Mouse (Mus musculus): ENCODE data around the gene Endov. TPM values are rescaled to one million over a fixed set of nuclear protein-coding genes. Genes with fewer than 3 reads are reported as not detected.

The Endov gene
- polyA plus RNA-seq (2012; rRNA removed), result 4.1 and 4.8 TPM in 2 replicates

GRCm38 (mm10) chr11:119490861-119491689, at the start of gene Endov:
TSS of gene Endov (plus strand) at chr11:119491347.

GRCm38 (mm10) chr11:119547183-119547921, 56.2 kb downstream of the Endov start, which contains the start of gene Nptx1:
TSS of gene Nptx1 (minus strand) at chr11:119547753.

Other genes starting within 250 kb of the Endov start
- gene Gaa, start 223.5 kb upstream of the Endov start, polyA plus RNA-seq (2012; rRNA removed), result 12.8 and 14.2 TPM in 2 replicates
- gene Eif4a3, start 191.3 kb upstream of the Endov start, polyA plus RNA-seq (2012; rRNA removed), result 102 and 104 TPM in 2 replicates
- 0.18 and 0.22 TPM in 2 replicates for gene Card14, start 183.6 kb upstream of the Endov start, polyA plus RNA-seq (2012; rRNA removed)
- gene Sgsh, start 135.8 kb upstream of the Endov start, polyA plus RNA-seq (2012; rRNA removed), result 0.94 and 1.1 TPM in 2 replicates
- 0.88 and 1.4 TPM in 2 replicates for gene Slc26a11, start 135.8 kb upstream of the Endov start, polyA plus RNA-seq (2012; rRNA removed)
- gene Rnf213, start 98.2 kb upstream of the Endov start, polyA plus RNA-seq (2012; rRNA removed), result 8.1 and 13.4 TPM in 2 replicates
- gene Nptx1, start 56.4 kb downstream of the Endov start, polyA plus RNA-seq (2012; rRNA removed), result 0.01 and 0.02 TPM in 2 replicates
- gene Rptor, start 111.6 kb downstream of the Endov start, polyA plus RNA-seq (2012; rRNA removed), result 5.2 and 6.1 TPM in 2 replicates